Mouse (Mus musculus): ENCODE measurements around the gene Gm20431. TPM values are rescaled to one million over a fixed set of nuclear protein-coding genes. Genes with fewer than 3 reads are reported as not detected.
A peak's percentile ranks its signal among the peaks of the same experiment; 100 is the strongest.

Gene Gm20431
- polyA plus RNA-seq, 1 experiment from 2014 or later, result 7.3 TPM

DNA sequence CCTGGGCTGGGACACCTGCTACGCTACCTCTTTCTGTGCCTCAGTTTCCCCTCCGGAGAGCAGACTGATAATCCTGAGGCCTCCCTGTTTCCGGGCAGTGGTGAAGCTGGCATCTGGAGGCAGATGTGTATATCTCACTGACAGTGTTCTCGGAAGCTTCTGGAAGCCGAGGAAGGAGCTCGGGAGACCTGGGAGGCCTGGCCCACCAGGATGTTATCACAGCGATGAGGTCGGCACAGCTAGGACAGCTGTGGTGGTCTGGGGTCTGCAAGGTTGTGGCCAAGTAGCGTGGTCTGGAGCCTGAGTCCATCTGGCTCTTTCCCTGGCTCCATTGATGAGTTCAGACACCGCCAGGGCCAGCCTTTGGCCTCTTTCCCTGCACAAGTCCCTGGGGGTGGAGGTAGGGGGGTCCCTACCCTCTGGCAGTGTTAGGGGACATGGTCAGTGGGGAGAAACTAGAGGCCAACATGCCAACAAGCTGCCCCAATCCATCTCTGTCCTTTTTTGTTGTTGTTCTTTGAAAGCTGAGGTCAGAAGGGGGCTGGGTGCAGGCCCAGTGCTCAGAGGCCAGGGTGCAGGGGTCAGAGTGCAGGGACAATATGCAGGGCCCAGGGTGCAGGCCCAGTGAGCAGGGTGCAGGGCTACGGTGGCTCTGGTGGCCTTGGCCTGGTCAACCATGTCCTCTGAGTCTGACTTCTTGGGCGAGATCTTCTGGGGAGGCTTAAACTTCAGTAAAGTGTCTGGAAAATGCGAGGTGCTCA, 96.6 kb downstream of the Gm20431 start:
- 78% methylated on average over 13 of the region's 13 CpGs for WGBS
- Histone ChIP-seq H3K4me3 (no peak overlapping the region), H3K4me2 (no peak overlapping the region), H3K36me3 (no peaks in the 10 kb centered on the region), H3K27ac (peak overlapping the region; percentile 91), H3K9me3 (replicated peaks) (no peaks in the 10 kb centered on the region), H3K27me3 (0 out of 2 replicates have a peak, but pooled peaks cover 6% of the 10 kb centered on the region), H3K9ac (no peak overlapping the region), H3K4me1 (replicated peaks) (peaks cover 45% of the 10 kb centered on the region)
- ATAC-seq (replicated peaks; ENCODE audit: insufficient number of reproducible peaks, insufficient read depth, low FRiP score, low read depth), result no peak

DNA sequence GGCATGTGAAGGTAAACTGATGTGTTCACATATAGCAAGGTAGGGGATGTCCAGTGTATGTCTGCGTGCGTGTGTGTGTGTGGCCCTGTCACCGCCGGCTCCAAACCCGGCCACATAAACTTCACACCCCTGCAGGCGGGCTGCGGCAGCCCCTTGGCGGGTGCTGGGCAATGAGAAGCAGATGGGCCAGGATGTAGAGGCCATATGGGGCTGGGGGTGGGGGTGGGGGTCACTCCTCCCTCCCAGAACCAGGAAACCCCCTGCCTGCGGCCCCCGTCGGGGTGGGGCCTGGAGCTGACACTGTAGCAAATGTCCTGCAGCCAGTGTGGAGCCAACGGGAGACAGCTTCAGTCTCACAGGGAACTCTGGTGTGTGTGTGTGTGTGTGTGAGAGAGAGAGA, 97.6 kb downstream of the Gm20431 start:
- no peak overlapping the region for H3K27ac ChIP-seq
- H3K9me3 ChIP-seq (replicated peaks), result no peaks in the 10 kb centered on the region
- 31% methylated on average over 12 of the region's 12 CpGs for WGBS
- H3K36me3 ChIP-seq, result no peaks in the 10 kb centered on the region
- no peak overlapping the region for H3K4me3 ChIP-seq
- ATAC-seq (replicated peaks; ENCODE audit: insufficient number of reproducible peaks, insufficient read depth, low FRiP score, low read depth), result no peak
- H3K4me1 ChIP-seq (replicated peaks), result peaks cover 51% of the 10 kb centered on the region
- 0 out of 2 replicates have a peak, but pooled peaks cover 6% of the 10 kb centered on the region for H3K27me3 ChIP-seq
- no peak overlapping the region for H3K9ac ChIP-seq
- no peak overlapping the region for H3K4me2 ChIP-seq

DNA sequence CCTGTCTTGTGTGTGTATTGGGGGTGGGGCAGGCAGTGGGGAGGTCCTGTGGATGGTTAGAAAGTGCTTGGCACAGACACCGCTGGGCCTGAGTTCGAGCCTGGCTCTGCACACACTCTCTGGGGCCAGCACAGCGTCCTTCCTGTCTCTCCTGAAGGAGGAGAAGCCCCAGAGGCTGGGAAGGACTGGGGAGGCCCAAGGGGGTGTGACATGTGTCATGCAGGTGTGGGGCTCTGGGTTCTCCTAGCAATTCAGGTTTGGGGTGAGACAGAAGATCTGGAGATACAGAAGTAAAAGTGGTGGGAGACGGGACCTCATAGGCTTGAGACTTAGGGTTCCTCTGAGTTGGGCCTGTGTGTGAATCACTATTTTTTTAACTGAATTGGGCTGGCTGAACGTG, 98.3 kb downstream of the Gm20431 start:
- H3K4me2 ChIP-seq, result no peak overlapping the region
- no peak overlapping the region for H3K4me3 ChIP-seq
- H3K27ac ChIP-seq, result no peak overlapping the region
- no peaks in the 10 kb centered on the region for H3K36me3 ChIP-seq
- no peak for ATAC-seq (replicated peaks; ENCODE audit: insufficient number of reproducible peaks, insufficient read depth, low FRiP score, low read depth)
- no peaks in the 10 kb centered on the region for H3K9me3 ChIP-seq (replicated peaks)
- H3K9ac ChIP-seq, result no peak overlapping the region
- WGBS, result 74% methylated on average over 5 of the region's 5 CpGs
- 0 out of 2 replicates have a peak, but pooled peaks cover 6% of the 10 kb centered on the region for H3K27me3 ChIP-seq
- peaks cover 48% of the 10 kb centered on the region for H3K4me1 ChIP-seq (replicated peaks)

DNA sequence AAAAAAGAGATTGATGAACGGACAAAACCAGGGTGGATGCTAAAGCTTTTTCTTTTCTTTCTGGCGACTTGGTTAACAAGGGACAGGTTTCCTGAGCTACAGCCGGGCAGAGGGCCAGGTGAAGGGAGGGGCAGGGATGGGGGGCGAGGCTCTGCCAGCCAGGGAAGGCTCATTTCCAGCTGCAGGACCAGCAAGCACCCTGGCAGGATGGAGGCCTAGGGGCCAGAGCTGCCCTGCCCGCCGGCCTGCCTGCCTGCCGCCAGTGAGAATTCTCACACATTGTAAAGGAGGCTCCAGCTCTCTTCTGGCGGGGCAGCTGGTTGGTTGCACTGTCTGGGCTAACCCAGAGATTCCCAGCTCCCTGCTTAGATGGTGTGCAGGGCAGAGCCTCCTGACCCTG, 99.2 kb downstream of the Gm20431 start:
- 24% methylated on average over 8 of the region's 8 CpGs for WGBS
- Histone ChIP-seq H3K4me3 (no peak overlapping the region), H3K4me1 (replicated peaks) (peaks cover 46% of the 10 kb centered on the region), H3K27me3 (0 out of 2 replicates have a peak, but pooled peaks cover 6% of the 10 kb centered on the region), H3K9me3 (replicated peaks) (no peaks in the 10 kb centered on the region), H3K36me3 (no peaks in the 10 kb centered on the region), H3K4me2 (no peak overlapping the region), H3K9ac (no peak overlapping the region), H3K27ac (peak overlapping the region; percentile 69)
- 0 out of 2 replicates have a peak, but pooled peaks have one; percentile 34 for ATAC-seq (replicated peaks; ENCODE audit: insufficient number of reproducible peaks, insufficient read depth, low FRiP score, low read depth)

DNA sequence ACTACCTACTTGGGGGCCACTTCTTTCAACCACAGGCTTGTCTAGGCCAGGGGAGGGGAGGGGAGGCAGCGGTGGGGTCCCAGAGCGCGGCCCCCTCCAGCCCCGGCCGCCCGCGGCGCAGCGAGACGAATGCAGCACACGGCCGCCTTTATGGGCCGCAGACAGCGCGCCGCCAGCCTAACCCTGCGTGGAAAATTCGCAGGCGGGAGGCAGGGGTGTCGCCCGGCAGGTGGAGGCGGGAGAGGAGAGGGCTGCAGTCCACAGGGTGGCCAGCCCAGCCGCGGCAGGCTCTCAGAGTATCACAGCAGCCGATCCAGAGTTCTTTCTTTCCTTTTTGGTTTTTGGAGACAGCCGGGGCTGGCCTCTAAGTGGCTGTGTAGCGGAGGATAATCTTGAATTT, 101.9 kb downstream of the Gm20431 start:
- no peak for ATAC-seq (replicated peaks; ENCODE audit: insufficient number of reproducible peaks, insufficient read depth, low FRiP score, low read depth)
- 17% methylated on average over 27 of the region's 27 CpGs for WGBS

More for the DNA sequence above, 101.9 kb downstream of the Gm20431 start:
- Histone ChIP-seq H3K4me1 (replicated peaks) (peaks cover 37% of the 10 kb centered on the region), H3K4me2 (peak overlapping the region; percentile 57), H3K9ac (peak overlapping the region; percentile 41), H3K27me3 (0 out of 2 replicates have a peak, but pooled peaks cover 6% of the 10 kb centered on the region), H3K9me3 (replicated peaks) (no peaks in the 10 kb centered on the region), H3K36me3 (no peaks in the 10 kb centered on the region), H3K4me3 (peak overlapping the region; percentile 24; the same call in 1 of the 2 replicates), H3K27ac (0 out of 2 replicates have a peak overlapping the region, but pooled peaks have one; percentile 16)

Small RNA genes lying within 50 kb of the gene (microRNA-seq; reads per million reads assigned to microRNA genes)
- not detected for gene Gm22355

Other genes starting within 250 kb of the Gm20431 start
- gene Slc9a8, start 239.8 kb downstream of the Gm20431 start, polyA plus RNA-seq (2015; fragmentation: Nextera tagmentation; extraction: Ambion mirVana), result 14.9 and 21.5 TPM in 2 replicates
- gene Rnf114, start 168.9 kb downstream of the Gm20431 start, polyA plus RNA-seq (2015; fragmentation: Nextera tagmentation; extraction: Ambion mirVana), result 57.9 and 73.0 TPM in 2 replicates
- gene Spata2, start 168.6 kb downstream of the Gm20431 start, polyA plus RNA-seq (2015; fragmentation: Nextera tagmentation; extraction: Ambion mirVana), result 13.8 and 14.9 TPM in 2 replicates
- 14.0 and 19.5 TPM in 2 replicates for gene Snai1, start 123.3 kb downstream of the Gm20431 start, polyA plus RNA-seq (2015; fragmentation: Nextera tagmentation; extraction: Ambion mirVana)
- 179 and 216 TPM in 2 replicates for gene Ube2v1, start 29.4 kb downstream of the Gm20431 start, polyA plus RNA-seq (2015; fragmentation: Nextera tagmentation; extraction: Ambion mirVana)
- gene Cebpb, start 27.4 kb upstream of the Gm20431 start, polyA plus RNA-seq (2015; fragmentation: Nextera tagmentation; extraction: Ambion mirVana), result 10.2 and 14.3 TPM in 2 replicates
- 35.3 and 45.7 TPM in 2 replicates for gene Tmem189, start 28.3 kb upstream of the Gm20431 start, polyA plus RNA-seq (2015; fragmentation: Nextera tagmentation; extraction: Ambion mirVana)